Mouse (Mus musculus) liver, postnatal 0 days (tissue): ENCODE results near the gene Mfng.

Experiments used
- CTCF ChIP-seq: sonication (generic); IDR thresholded peaks from 2 replicates; pipeline ENCODE4 v1.5.1; 2016; ENCODE audit warnings: antibody characterized with exemption, low read depth
- EP300 ChIP-seq: IDR thresholded peaks from 2 replicates; pipeline ENCODE4 v1.6.1; 2016; ENCODE audit warnings: antibody characterized with exemption, low read depth, mild to moderate bottlenecking

GRCm38 (mm10) chr15:78709767-78710166, 63.5 kb downstream of the Mfng start:
- TF ChIP-seq CTCF, result no peak
- TF ChIP-seq EP300, result no peak
